Mouse (Mus musculus) right cerebral cortex, adult 18-20 months (tissue): ENCODE results near the gene Nfkbid.
A peak's percentile ranks its signal among the peaks of the same experiment; 100 is the strongest.

Experiments used
- DNase-seq: peaks from one replicate; pipeline ENCODE4 v3.0.0; 2022; ENCODE audit warnings: mixed read lengths

Gene Nfkbid

GRCm38 (mm10) chr7:30430191-30430590 lies 8.7 kb downstream of the Nfkbid start:
- no peak for DNase-seq

GRCm38 (mm10) chr7:30431793-30432192 lies 10.3 kb downstream of the Nfkbid start:
- peak; percentile 93 for DNase-seq

GRCm38 (mm10) chr7:30434238-30434637 lies 12.7 kb downstream of the Nfkbid start:
- no peak for DNase-seq

GRCm38 (mm10) chr7:30434701-30435100 lies 13.2 kb downstream of the Nfkbid start:
- DNase-seq = no peak

GRCm38 (mm10) chr7:30435156-30435555 lies 13.6 kb downstream of the Nfkbid start:
- DNase-seq = no peak

- DNase-seq = no peak
These were observed 15.3 kb downstream of the Nfkbid start for GRCm38 (mm10) chr7:30436879-30437278.

- no peak for DNase-seq
These were observed 18.2 kb downstream of the Nfkbid start for GRCm38 (mm10) chr7:30439734-30440133.

- peak; percentile 55 for DNase-seq
These were observed 19.2 kb downstream of the Nfkbid start for GRCm38 (mm10) chr7:30440697-30441096.

GRCm38 (mm10) chr7:30443696-30444095 lies 22.2 kb downstream of the Nfkbid start:
- no peak for DNase-seq

- DNase-seq = peak; percentile 83
These were observed 22.8 kb downstream of the Nfkbid start for GRCm38 (mm10) chr7:30444154-30444970.

- DNase-seq = peak; percentile 90
These were observed 23.6 kb downstream of the Nfkbid start, which contains the start of gene Aplp1 for GRCm38 (mm10) chr7:30444971-30445751. Aplp1 (minus strand) TSS chr7:30445535.

GRCm38 (mm10) chr7:30450241-30450640 lies 28.7 kb downstream of the Nfkbid start:
- no peak for DNase-seq

GRCm38 (mm10) chr7:30453327-30453726 lies 31.8 kb downstream of the Nfkbid start:
- no peak for DNase-seq

GRCm38 (mm10) chr7:30453766-30454165 lies 32.2 kb downstream of the Nfkbid start:
- no peak for DNase-seq

GRCm38 (mm10) chr7:30454259-30454658 lies 32.7 kb downstream of the Nfkbid start:
- no peak for DNase-seq

- no peak for DNase-seq
These were observed 35.0 kb downstream of the Nfkbid start for GRCm38 (mm10) chr7:30456487-30456886.

GRCm38 (mm10) chr7:30456911-30457628 lies 35.5 kb downstream of the Nfkbid start:
- DNase-seq = no peak

- DNase-seq = peak; percentile 79
These were observed 36.2 kb downstream of the Nfkbid start, which contains the start of the genes Kirrel2 and Nphs1 for GRCm38 (mm10) chr7:30457629-30458330. Kirrel2 (minus strand) TSS chr7:30457690. Nphs1 (plus strand) TSS chr7:30458315.

- DNase-seq = no peak
These were observed 38.0 kb downstream of the Nfkbid start for GRCm38 (mm10) chr7:30459484-30459883.

- no peak for DNase-seq
These were observed 42.0 kb downstream of the Nfkbid start for GRCm38 (mm10) chr7:30463568-30463967.

GRCm38 (mm10) chr7:30463996-30464395 lies 42.5 kb downstream of the Nfkbid start:
- DNase-seq = no peak

GRCm38 (mm10) chr7:30464816-30465300 lies 43.3 kb downstream of the Nfkbid start:
- DNase-seq = no peak
